Mouse (Mus musculus) induced T-regulatory cell, adult 2 months (primary cell): Measurements from ENCODE around the gene Pamr1.

Source experiments
- DNase-seq: peaks from one replicate; pipeline ENCODE4 v3.0.0-alpha.2; 2012; ENCODE audit warnings: low read depth

Gene Pamr1

DNA sequence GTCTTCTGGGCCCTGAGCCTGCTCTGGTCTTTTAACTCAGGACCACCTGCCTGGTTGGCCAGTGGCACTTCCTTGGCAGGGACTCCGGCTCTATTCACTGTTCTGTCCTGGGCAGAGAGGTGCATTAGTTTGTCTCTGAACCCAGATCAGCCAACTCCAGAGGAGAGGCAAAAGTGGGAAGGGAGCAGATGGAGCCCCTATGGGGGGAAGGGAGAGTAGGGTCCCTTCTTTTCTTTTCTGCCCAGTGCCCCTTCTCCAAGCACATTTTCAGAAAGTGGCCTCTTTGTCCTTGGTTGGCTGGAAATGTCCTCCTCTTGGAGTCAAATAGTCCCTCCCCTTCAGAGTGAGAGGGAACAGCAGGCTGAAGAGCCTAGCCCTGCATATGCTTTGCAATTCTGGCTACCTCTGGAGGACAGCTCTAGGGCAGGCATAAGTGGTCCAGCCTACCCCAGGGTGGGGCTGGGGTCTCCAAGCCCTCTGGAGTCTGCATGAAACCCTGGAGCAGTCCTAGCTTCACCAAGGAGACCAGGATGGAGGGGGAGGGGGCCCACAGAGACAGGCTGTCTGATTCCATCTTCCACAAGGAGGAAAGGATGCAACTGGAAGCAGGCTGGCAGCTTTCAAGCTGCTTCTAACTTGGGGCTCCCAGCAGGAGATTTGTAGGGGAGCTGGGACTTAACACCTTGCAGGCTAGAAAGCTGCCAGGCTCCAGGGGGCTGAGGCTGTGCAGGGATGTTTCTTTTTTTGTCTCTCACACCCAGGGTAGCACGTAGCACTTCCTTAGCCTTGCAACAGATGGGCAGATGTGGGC is 49.3 kb downstream of the Pamr1 start:
- DNase-seq: no peak

DNA sequence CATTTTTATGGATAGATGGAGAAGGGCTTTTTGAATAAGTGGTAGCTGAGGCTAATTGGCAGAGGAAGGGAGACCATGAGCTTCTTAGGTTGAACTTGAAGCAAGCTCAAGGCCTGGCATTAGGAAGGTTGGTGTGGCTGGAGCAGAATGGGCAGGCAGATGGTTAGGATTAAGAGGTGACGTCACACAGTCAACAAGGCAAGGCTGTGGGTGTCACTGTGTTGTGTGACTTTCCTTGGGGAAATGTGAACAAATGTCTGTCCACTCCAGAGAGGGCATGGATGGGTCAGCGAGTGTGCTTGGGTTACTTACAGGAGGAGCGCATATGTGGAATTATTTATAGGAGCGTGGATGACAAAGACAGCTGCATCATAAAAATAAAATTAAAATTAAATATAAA is 50.7 kb downstream of the Pamr1 start:
- DNase-seq: no peak

- no peak for DNase-seq
These were observed 60.7 kb downstream of the Pamr1 start for GRCm38 (mm10) chr2:102610485-102610884.

DNA sequence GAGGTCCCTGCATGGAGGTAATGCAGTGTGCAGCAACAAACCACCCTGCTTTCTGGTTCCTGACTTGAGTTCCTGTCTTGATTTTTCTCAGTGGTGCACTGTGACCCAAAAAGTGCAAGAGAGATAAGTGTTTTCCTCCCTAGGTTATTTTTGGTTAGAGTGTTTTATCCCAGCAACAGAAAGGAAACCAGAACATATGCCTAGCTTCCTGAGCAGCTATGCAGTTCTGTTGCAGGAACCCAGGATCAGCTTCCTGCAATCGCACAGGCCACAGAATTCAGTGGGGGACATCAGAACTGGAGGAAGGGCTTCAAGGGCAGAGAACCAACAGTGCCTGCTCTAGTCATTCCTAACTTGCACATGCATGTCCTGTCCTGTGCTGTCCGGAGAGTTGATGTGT is 66.8 kb downstream of the Pamr1 start:
- no peak for DNase-seq

- DNase-seq: no peak
These were observed 71.1 kb downstream of the Pamr1 start for GRCm38 (mm10) chr2:102620744-102621429.

- DNase-seq: no peak
These were observed 72.4 kb downstream of the Pamr1 start for GRCm38 (mm10) chr2:102622176-102622575.

GRCm38 (mm10) chr2:102622943-102623342 is 73.1 kb downstream of the Pamr1 start:
- DNase-seq: no peak

DNA sequence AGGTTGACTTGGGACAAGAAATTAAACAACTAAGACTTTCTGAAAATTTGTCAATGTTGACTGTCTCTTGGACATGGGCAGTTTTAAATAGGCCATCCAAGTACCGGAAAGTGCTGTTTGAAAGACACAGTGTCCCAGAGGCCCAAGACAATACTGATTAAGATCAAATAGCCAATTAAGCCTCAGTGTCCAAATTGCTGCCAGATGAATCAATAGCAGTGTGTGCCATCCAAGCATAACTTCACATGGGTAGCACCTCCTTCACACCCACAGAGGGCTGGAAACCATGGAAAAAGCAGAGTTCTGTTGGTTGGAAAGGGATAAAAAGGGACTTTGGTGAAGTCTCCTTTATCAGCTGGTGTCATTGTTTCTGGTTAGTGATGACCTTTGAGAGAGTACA is 74.7 kb downstream of the Pamr1 start:
- no peak for DNase-seq

- no peak for DNase-seq
These were observed 82.5 kb downstream of the Pamr1 start for GRCm38 (mm10) chr2:102632361-102632760.

DNA sequence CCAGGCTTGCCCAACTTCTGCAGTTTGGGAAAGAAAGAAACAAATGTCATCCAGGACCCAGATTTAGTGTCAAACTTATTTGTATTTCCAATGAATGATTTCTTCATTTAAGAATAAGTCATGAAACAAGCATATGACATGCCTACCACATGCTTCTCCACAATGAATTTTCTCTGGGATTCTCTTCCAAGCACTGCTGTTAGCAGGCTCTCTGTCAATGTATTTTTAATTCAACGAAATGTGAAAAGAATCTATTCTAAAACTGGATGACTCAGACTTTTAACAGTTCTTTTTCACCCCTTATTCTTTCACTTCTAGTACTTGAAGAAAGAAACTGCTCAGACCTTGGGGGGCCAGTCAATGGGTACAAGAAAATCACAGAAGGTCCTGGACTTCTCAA is 84.2 kb downstream of the Pamr1 start:
- DNase-seq: no peak

DNA sequence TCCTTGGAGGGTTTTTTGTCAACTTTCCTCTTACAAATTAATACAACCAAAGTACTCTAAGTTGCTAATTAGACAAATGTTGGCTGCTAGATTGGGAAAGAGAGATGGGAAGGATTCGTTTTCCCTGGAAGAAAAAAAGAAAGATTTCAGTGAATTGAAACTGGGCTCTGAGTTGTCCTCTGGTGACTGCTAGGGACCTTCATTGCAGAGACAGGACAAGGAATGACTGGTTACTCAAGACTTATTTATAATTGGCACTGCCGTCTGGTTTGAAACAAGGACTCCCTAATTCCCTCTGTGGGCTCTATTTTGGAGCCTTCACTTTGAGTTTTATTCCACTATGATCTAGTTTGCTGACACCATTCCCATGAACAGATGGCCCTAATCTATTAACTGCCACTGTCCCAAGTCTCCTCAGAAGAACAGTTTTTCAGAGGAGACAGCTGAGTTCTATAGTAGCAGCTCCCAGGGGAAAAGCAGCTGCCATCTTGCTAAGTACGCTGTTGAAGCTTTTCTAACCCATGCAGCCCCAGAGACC is 85.8 kb downstream of the Pamr1 start:
- no peak for DNase-seq

- DNase-seq: no peak
These were observed 86.3 kb downstream of the Pamr1 start for GRCm38 (mm10) chr2:102636116-102636600.

- no peak for DNase-seq
These were observed 88.3 kb downstream of the Pamr1 start for GRCm38 (mm10) chr2:102638140-102638539.

- no peak for DNase-seq
These were observed 88.9 kb downstream of the Pamr1 start for GRCm38 (mm10) chr2:102638690-102639089.

DNA sequence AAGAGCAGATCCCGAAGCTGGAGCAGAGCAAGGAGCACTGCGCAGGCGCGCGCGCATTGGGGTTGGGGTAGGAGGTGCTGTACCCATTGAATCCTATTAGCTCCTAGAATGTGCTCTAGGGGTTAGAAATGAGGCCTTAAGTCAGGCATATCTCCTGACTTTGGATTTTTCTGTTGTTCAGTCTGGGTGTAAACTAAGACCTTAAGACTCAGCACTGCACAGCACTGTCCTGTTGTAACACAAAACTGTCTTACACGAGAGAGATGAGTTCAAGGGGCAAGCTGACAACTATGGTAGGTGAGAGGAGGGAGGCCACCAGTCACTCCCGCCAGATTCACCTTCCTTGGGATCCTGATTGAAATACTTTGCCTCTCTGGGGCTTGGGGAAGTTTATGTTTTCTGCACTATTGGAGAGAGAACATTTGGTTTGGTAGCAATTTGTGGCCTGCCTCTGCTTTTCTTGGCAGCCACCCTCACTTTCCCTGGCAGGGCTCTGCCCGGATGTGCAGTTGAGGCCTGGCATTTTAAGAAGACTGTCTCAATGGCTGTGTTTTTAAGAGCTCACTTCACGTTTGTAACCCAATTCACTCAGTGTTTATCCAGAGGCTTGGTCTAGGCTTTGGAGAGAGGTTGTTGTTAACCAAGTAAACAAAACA is 99.2 kb downstream of the Pamr1 start:
- DNase-seq: no peak

GRCm38 (mm10) chr2:102650322-102650721 is 100.5 kb downstream of the Pamr1 start:
- DNase-seq: no peak

GRCm38 (mm10) chr2:102655966-102656725 is 106.3 kb downstream of the Pamr1 start:
- DNase-seq: no peak

DNA sequence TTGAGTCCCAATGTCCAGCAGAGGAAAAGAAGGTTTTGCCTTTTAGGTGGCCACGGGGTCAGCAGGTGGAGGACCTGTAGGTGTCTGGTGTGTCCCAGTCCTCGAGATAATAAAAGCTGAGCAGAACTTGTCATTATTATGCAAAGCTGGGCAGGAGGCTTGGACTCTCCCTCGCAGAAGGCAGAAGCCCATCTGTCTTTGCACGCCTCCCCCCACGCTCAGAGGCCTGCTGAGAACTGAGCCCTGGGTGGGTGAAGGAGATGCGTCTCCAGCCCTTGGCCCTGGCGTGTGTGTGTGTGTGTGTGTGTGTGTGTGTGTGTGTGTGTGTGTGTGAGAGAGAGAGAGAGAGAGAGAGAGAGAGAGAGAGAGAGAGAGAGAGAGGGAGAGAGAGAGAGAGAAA is 107.9 kb downstream of the Pamr1 start:
- DNase-seq: no peak

DNA sequence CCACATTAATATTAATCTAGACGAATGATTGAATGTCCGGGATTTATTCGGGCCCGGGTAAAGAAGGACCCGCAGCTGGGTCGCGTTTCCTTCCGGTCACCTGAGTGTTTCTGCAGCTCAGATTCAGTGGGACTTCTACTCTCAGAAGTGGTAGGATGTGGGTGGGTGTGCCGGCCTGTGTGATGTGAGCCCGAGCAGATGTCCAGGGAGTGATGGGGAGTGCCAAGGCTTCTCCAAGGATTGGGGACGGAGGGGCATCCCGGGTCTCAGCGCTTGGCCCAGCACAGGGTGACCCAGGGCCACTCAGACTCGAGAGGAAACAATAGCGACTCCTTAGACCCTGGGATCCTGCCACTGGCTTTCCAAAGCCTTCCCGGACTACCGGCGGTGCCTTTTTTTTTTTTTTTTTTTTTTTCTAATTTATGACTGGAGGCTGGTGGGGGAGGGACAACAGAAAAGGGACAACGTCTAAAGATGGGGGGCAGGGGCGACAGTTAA is 108.4 kb downstream of the Pamr1 start, which contains the start of gene Slc1a2:
Gene Slc1a2, plus strand, starts transcription at position 497 of the 498 bp plus-strand sequence.
- no peak for DNase-seq

GRCm38 (mm10) chr2:102658661-102659520 is 109.1 kb downstream of the Pamr1 start:
- no peak for DNase-seq

DNA sequence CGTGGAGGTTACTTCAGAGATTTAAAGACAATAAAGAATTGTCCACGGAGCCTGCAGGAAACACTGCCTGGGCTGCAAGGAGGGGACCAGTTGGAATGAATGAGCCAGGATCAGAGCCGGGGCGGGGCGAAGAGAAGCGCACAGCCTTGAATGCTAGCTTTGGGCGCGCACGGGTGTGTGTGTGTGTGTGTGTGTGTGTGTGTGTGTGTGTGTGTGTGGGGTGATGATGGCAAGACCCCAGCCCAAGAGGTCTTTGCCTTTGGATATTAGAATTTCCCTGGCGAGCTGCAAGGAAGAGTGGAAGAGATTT is 109.7 kb downstream of the Pamr1 start:
- no peak for DNase-seq
